Mouse (Mus musculus) liver, adult (tissue): ENCODE results near the gene Set.
A peak's percentile ranks its signal among the peaks of the same experiment; 100 is the strongest.

ENCODE experiments used
- GATA4 ChIP-seq: IDR thresholded peaks from 2 replicates; pipeline ENCODE4 v1.6.1; 2014; ENCODE audit warnings: mild to moderate bottlenecking, low read length; ENCODE audit not compliant: insufficient replicate concordance

The Set gene

DNA sequence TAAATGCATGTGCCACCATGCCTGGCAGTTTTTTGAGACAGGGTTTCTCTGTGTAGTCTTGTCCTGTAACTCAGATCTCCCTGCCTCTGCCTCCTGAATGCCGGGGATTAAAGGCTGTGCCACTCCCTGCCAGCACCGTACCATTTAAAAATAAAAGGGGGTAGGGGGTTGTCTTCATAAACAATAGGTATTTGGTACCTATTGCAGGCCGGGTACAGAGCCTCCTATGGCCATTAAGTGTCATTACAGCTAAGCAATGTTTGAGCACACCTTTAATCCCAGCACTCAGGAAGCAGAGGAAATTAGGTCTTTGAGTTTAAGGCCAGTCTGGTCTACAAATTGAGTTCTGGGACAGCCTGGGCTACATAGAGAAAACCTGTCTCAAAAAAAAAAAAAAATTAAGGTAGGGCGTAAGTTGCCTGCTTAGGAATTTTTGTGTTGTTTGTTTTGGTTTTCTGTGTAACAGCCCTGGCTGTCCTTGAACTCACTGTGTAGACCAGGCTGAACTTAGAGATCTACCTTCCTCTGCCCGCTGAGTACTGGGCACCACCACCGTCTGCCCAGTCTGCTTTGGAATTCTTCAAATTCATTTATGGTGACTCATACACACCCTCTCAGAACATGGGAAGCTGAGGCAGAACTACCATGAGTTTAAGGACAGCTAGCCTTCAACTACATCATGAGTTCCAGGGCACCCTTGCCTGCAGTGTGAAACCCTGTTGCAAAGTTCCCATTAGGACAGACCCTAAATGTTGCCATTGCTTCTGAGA, 5.0 kb upstream of the Set start:
- TF ChIP-seq GATA4: no peak

DNA sequence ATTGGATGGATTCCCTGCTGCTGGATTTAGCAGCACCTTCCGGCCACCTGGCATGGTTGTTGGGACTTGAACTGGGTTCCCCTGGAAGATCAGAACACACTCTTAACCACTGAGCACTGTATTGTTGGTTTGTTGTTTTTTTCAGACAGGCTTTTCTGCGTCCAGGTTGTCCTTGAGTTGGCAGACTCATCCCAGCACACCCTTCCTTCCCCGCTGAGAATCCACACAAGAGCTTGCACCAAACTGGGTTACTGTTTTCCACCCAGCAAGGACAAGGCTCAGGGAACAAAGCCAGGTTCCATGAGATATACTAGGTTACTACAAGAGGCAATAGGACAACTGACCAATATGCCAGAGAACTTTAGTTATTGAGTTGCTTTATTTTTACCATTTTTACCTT, 442 bp upstream of the Set start:
- no peak for TF ChIP-seq GATA4

DNA sequence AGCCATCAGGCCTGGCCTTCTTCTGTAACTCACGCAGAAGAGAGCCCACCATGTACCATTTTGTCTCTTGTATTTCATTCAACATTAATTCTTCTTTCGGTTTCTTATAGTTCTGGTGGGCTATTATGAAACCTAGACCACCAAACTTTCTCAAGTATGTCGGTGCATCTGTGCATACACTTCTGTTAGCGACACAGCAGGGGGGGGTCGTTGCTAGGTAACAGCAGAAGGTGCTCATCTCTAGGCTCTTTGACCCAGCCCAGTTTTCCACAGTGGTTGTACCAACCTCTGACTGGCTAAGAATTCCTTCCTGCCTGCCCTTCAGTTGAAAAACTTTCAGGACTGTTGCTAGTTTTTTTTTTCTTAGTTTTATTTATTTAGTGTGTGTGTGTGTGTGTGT, 1.2 kb downstream of the Set start:
- TF ChIP-seq GATA4: no peak

DNA sequence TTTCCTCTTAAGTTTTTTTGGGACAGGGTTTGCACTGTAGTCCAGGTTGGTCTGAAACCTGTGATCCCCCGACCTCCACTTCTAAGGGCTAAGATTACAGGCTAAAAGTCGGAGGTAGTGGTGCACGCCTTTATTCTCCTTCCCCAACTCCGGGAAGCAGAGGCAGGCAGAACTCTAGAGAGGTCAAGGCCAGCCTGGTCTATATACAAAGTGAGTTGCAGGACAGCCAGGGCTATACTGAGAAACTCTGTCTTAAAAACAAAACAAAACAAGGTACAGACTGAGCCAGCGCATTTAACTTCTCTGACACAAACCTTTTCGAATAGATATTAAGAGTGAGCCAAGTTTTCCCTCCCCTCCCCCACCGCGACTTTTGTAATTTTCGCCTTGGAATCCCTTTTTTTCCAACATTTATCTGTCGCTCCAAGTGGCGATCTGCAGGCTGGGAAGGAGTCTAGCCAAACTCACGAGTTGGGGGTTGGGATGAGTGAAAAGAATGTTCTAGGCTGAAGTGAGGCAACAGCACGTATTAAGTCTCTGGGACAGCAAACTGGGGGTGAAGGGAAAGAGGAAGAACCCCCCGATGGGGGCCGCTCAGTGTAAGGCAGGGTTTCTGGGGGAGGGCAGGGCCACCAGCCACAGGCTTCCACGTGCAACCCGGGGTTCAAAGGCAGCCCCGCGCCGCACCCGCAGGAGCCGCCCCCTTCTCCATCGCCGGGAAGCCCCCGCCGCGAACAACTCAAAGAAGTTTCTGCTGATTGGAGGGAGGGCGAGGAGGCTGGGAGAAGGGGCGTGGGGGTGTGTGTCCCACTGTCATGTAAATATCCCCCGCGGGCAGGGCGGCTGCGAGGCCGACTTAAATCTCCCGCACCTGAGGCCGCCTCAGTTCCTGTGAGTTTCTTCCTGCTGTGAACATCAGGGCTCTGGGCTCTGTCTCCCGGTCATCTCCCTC, 4.3 kb downstream of the Set start:
- no peak for TF ChIP-seq GATA4

DNA sequence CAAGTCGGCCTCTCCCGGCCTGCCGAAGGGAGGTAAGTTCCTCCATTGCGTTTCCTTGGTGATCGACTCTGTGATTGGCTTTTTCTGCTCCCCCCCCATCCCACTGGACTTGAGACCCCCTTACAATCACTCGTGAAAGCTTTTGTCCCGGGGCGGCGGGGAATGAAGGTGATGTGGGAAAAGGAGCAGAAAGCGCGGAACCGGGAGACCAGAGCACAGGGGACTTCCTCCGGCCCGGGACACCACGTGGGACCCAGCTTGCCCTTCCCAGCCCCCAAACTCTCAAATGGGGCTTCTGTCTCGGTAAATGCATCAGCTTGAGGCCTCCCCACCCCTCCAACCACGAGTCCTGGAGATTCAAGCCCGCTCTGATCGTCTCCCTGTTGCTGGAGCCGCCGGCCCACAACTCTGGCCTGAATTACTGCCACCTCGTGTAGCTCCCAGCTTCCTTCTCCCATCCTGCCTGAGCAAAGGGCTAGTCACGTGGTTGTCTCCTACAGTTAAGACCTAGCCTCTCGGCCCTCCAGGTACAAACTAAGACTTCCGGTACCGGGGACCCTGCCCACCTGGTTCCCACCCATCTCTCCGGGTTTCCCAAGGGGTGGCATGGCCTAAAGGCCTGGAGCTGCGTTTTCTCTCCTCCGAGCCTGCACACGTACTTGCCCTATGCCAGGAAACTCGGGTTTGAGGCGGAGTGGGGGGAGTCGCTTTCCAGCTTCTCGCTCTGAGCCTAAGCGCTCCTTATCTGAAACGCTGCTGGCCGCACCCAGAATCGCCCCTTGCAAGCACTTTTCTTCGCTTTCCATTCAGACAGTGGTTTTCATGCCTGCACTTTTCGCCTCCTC, 5.3 kb downstream of the Set start:
- TF ChIP-seq GATA4: peak; percentile 44; the same call in 1 of the 2 replicates

DNA sequence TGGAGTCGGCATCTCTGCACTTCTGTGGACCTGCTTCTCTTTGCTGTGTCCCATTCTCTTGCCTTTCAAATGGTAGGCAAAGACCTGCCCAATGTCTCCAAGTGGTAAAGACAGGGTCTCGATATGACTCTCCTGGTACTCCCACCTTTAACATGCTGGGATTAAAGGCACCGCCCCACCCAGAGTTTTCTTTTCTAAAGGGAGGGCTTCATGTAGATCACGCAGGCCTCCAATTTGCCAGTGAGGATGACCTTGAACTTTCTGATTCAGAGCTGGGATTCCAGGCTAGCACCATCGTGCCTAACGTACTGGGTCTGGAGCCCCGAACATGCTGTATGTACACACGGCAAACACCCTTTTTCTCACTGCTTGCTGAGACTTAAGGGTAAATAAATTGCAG, 6.1 kb downstream of the Set start:
- no peak for TF ChIP-seq GATA4

DNA sequence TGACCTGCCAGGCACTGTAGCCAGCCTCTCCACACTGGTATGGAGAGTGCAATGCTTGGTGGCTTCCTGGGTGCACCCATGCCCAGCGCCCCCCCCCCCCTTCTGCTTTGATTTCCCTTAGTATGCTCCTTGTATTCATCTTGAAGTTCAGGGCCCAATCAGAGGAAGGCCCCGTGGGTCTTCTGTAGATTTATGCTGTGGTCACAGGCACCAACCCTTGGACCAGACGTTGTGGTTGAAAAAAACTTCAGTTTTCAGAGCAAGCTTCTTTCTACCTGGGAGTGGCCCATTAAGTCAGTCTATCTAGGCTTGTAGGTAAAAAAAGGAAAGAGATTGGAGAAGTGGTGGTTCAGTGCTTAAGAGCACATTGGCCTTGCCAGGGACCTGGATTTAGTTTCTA, 6.6 kb downstream of the Set start:
- no peak for TF ChIP-seq GATA4

DNA sequence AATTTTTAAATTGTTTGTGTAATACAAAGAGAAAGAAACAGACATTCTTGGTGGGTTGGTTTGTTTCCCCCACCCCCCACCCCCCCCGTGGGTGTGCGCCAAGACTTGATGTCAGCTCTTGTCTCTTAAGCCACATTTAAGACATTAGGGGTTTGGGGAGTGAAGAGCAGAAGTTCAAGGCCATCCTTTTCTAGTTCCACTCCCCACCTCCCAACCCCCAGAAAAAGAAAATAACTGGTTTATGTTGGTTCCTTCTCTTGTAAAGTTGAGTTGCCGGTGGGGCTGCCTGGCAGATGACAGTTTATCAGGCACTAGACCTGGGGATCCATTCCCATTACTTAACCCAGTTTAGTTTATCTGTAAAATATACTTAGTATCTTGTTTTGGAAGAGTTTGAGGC, 7.1 kb downstream of the Set start:
- no peak for TF ChIP-seq GATA4

DNA sequence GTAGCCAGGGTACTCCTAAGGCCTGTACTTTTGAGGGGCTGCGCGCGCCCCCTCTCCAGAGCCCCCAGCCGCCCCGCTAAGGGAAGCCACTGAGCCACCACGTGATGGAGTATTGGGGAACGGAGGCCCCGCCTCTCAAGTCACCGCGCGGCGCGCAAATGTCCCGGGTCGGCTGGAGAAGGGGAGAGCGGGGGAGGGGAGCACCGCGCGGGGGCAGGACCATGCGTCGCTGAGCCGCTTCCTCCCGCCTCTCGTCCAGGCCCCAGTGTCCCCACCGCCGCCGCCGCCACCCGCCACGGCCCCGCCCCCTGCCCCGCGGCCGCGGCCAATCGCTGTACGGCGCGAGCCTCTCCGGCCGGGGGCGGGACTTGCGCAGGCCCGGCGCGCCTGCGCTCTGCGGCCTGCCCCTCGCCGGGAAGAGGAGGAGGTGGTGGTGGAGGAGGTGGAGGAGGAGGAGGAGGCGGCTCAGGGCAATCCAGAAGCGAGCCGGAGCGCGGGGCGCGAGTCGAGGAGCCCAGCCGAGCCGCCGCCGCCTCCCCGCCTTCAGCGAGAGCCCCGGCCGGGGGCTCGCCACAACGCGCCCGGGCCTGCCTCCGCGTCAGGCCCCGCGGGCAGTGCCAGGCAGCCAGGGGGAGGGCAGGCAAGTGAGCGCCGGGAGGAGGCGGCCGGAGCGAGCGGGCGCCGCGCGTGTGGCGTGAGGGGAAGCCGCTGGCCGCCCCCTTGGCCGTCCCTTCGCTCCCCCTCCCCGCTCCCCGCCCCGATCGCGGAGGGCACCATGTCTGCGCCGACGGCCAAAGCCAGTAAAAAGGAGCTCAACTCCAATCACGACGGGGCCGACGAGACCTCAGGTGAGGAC, 9.1 kb downstream of the Set start:
- no peak for TF ChIP-seq GATA4

DNA sequence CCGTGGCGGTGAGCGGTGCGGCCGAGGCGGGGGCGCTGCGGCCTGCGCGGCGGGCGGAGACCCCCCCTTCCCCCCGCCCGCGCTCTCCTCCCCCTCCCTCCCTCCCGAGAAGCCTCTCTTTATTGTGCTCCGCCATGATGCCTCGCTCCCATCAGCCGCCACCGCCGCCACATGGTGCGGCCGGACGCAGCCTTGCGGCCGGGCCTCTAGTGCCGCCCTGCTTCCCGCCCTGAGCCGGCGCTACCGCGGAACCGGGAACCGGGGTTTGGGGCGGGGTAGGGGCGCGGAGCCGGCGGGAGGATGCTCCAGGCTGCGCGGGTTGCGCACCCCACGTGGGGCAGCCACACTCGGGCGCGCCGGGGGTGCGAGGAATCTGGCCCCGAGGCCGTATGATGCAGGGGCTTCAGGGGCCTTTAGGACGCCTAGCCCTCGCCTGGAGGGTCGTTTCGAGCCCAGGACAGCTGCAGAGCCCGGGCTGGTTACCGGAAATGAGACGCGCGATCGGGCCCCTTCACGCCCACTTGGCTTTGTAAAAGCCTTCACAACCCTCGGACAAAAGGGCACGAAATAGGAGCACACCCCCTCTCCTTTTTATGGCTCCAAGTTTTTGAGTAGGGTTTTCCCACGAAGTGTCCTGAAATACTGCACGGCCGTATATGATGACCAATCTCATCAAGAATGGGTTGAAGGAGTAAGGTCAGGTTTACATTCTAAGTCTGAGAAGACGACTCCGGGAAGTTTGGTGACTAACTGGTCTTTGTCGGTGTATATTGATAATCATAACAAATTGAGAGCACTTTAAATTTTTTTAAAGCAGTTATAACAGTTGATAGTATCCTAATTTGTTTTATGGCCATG, 10.1 kb downstream of the Set start:
- TF ChIP-seq GATA4: no peak

DNA sequence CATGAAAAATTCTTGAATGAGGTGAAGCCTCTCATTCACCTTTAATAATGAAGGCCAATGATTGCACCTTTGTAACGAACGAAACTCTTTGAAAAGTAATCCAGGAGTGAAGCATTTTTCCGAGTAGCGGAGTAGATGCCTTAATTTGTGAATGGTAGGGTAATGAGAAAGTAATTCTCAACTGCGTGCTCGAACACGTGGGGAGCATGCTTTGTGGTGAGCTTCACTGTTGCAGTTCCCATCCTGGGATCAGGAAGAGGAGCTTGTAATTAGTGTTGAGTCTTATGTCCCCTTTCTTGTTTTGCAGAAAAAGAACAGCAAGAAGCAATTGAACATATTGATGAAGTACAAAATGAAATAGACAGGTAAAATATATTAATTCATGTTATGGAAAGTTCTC, 10.8 kb downstream of the Set start:
- no peak for TF ChIP-seq GATA4

DNA sequence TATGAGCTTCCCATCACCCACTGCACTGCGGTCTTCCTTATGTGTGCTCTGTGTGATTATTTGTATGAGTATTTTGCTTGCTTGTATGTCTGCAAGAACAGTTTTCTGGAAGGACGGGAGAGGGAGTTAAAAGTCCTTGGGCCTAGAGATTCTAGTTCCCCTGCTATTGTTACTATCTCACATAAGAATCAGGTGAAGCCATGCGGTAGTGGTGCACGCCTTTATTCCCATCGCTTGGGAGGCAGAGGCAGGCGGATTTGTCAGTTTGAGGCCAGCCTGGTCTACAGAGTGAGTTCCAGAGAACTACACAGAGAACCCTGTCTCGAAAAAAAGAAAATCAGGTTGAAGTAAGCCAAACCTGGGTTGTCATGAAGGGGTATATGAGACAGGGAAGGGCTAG, 15.7 kb downstream of the Set start:
- TF ChIP-seq GATA4: no peak

DNA sequence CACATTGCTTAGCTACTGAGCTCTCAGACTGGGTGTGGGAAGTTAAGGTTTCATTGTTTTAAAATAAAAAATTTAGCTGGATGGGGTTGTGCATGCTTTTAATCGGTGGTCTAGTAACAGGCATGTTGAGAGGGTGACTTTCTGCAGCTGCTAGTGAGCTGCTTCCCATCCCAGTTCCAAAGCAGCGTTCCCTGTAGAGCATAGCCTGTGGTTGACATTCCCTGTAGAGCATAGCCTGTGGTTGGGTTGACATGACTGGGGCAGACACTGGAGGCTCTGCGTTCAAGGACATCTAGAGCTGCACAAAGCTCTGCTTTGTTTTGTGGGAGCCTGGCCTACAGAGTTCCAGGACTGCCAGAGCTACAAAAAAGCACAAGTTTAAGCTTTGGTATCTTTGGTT, 16.1 kb downstream of the Set start:
- no peak for TF ChIP-seq GATA4
